Mouse (Mus musculus) fat pad, adult 2 months (tissue): ENCODE results near the gene B230219D22Rik.

Experiments used
- DNase-seq: peaks from one replicate; pipeline ENCODE4 v3.0.0-alpha.2; 2011; ENCODE audit warnings: low read depth, low spot score; ENCODE audit errors: extremely low read depth

The B230219D22Rik gene

GRCm38 (mm10) chr13:55726598-55727119 lies 33.7 kb downstream of the B230219D22Rik start:
- DNase-seq = no peak

DNA sequence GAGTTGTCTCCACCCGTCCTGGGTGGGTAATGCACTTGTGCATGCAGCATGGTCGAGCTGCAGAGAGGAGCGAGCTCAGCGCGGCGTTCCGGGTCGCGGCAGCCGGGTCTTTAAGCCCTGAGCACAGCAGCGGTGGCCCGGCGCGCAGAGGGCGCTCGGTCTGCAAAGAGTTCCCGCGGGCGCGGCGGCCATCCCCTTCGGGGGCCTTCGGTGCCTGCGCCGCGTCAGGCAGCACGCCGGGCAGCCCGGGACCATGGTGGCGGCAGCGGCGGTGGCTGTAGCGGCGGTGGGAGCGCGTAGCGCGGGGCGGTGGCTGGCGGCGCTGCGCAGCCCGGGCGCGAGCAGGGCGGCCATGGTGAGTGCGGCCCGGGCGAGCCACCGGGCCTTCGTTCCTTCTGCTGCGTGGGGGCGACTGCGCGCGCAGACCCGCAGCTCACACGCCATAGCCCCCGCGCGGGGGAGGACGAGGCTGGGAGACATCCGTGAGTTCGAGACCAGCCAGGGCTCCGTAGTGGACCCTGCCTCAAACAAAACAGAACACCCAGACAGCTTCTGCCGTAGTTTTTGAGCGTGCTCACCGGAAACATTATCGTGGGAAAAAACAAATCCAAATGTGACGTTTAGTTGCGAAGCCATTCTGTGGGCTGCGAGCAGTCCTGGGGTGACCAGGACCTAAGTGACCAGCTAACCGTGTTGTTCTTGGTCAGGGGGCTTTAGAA lies 34.4 kb downstream of the B230219D22Rik start, which contains the start of gene Pcbd2:
Gene Pcbd2, plus strand, starts transcription at position 249 of the 719 bp plus-strand sequence.
- no peak for DNase-seq

DNA sequence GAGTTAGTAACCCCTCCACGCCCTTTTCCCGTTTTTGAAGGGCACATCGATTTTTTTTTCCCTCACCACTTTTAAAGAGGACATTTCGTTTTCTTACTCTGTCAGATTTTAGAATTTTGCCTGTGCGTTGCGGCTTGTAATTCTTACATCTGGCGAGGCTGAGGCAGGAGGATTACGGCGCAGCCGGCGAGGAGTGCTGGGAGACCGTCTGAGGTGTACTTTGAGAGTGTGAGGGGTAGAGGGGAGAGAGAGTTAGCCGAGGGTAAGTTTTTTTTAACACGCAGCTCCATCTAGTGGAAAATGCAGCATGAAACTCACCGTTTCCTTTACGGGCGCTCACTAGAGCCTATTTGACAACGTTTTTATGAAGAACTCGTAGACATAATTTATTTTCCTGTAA lies 34.9 kb downstream of the B230219D22Rik start:
- no peak for DNase-seq

- DNase-seq = no peak
These were observed 37.8 kb downstream of the B230219D22Rik start for GRCm38 (mm10) chr13:55730716-55731115.

DNA sequence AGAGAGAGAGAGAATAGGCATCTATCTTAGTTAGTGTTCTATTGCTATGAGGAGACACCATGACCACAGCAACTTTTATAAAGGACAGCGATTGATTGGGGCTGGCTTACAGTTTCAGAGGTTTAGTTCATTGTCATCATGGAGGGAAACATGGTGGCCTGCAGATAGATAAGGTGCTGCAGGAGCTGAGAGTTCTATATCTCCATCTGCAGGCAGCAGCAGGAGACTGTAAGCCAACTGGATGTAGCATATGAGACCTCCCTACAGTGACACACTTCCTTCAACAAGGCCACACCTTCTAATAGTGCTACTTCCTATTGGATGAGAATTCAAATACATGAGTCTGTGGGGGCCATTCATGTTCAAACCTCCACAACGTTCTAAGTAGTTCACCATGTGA lies 39.2 kb downstream of the B230219D22Rik start:
- DNase-seq = no peak

DNA sequence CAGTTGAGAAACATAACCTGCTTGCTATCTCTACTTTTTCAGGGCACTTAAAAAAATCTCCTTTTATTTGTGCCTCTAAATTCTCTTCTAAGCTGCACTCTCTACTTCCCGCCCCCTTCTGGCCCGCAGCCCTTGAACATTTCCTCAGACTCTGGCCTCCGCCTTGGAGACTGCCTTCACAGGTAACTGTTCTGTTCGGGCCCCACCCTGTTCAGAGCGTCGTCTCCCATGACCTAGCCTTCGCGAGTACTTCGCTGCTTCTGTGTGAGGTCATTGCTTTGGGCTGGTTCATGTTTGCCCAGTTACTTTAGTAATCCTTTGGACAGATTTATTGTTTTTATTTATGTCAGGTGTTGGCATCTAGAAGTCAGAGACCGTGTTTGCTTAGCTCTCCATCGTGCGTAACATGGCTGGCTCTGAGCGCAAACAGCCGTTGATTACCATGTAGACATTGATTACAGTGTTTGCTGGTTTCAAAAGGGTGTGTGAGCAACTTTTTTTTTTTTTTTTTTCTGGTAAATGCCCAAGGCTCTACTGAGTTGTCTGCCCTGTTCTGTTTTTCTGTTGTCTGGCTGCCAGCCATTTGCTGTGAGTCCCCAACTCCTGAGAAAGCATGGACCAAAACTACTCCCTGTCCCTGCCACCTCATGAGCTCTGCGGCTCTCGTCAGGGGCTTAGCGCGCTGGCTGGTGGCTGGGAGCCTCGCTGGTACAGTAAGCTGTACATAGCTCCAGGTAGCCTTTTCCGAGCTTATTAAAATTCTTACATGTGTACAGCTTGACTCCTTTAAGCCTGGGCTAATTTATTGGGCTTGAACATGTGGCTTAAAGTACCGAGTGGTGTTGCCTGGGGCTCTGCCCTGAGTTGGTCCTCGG lies 40.9 kb downstream of the B230219D22Rik start:
- DNase-seq = no peak

DNA sequence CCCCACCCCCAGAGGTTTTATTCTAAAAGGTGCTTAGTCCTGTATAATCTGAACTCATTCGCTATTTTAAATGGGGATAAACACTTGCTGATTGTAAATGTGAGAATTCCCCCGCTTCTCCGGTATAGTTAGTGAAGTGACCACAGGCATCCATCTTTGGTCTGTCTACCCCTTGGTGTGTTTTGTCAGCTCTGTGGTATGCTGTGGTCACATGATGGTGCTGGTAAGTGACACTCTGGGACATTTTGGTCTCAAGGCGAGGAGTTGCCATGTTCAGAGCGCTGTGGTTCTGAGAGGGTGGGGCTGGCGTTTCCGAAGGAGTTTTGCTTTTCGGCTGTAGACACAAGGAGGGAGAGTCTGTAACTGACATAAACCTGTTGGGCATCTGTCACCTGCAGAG lies 45.0 kb downstream of the B230219D22Rik start:
- DNase-seq = no peak

GRCm38 (mm10) chr13:55742306-55742705 lies 49.4 kb downstream of the B230219D22Rik start:
- DNase-seq = no peak
